Mouse (Mus musculus): ENCODE measurements around the gene Zfp827.

Zfp827 gene

DNA sequence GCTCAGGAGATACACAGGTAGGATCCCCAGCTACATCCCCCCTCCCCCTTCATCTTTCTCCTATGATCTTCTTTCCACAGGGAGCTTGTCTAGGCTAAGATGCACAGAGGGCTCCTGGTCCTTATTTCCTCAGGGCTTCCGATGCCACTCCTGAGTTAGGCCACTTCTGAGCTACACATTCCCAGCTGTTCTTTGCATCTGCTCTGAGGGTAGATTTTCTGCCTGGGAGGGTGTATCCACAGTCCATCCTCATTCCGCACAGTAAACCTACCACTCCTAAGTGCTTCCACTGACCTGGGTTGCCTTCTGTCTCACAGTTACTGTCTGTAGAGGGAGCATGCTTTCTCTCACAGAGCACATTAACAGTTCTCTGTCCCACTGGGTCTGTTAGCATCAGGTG lies 37.7 kb downstream of the Zfp827 start:
- no peak for DNase-seq (ENCODE audit: low spot score in 2 of 2)

DNA sequence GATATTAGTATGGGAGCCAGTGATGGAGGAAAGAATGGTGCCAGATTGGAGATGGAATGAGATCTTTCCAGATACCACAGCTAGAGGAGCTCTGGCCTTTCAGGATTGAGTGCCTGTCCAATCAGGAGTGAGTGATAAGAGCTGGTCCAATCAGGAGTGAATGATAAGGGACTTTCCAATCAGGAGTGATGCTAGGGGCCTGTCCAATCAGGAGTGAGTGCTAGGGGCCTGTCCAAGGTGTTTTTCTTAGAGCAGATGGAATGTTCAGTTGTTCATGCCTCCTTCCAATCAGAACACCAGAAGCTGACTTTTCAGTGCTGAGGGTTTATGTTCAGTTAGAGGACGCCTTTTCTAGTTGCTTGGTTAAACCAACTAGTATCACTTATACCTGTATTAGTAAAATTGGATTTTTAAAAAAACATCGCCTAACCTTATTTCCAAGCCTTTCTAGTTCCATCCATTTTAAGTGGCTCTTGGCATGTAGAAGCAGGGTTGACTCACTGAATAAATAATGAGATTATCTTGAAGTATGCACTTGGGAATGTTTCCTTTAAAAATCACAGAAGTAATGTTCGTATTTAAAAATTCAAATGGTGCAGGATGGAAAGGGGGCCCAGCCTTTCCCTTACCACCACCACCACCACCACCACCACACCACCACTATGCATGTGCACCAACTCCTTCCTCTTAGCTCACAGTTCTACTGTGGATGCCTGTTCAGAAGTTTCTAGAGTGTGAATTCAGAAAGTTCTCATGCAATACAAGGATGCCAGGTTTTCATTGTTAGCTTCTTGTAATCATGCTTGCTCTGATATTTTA lies 39.8 kb downstream of the Zfp827 start:
- DNase-seq (ENCODE audit: low spot score in 2 of 2), result no peak

DNA sequence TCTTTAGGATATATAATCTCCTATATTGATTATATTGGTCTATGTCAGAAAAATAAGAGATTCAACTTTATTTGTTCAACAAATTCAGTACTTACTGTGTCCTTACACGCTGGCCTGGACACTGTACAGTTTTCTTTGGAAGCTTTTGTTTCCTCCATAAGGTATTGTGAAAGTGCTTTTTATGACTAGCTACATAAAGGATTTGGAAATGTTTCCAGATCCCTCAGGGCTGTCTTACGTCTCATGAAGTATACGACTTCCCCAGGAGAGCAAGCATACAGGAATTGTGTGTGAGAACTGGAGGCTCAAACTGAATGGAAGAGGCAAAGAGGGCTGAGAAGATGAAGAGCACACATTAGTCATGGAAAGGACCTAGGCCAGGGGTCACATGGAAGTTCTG lies 45.1 kb downstream of the Zfp827 start:
- DNase-seq (ENCODE audit: low spot score in 2 of 2), result no peak

DNA sequence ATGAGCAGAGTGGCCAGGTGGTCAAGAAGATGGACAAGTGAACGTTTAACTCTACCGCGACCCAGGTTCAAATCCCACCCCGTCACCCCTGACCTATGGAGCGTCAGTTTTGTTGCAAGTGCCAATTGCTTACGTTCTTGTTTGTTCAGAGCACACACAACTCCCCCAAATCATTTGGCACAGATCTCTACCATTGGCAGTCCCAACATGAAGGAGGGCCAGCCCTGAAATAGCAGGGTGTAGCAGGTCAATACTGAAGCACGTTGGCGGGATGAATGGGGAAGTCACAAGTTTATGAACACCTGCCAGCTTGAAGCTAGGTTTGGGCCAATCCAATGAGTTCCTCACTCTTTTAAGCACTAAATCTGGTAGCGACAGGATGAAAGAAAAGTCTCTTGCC lies 46.7 kb downstream of the Zfp827 start:
- no peak for DNase-seq (ENCODE audit: low spot score in 2 of 2)

DNA sequence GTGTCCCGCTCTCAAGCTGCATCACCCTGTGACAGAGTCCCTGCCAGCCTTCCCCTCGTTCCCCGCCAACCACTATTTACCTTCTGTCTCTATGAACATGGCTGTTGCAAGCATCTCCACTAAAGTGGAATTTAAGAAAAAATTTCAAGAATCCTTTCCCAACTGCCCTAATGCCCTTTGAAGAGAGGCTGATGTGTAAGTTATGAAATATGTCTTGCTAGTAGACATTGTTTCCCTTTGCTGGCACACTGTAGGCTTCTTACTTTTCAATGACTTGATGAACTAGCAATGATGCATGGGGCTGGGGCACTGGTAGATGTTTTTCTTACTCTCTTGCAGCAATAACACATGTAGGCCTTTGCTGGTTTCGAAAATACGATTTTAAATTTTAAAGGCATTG lies 49.0 kb downstream of the Zfp827 start:
- DNase-seq (ENCODE audit: low spot score in 2 of 2), result no peak

DNA sequence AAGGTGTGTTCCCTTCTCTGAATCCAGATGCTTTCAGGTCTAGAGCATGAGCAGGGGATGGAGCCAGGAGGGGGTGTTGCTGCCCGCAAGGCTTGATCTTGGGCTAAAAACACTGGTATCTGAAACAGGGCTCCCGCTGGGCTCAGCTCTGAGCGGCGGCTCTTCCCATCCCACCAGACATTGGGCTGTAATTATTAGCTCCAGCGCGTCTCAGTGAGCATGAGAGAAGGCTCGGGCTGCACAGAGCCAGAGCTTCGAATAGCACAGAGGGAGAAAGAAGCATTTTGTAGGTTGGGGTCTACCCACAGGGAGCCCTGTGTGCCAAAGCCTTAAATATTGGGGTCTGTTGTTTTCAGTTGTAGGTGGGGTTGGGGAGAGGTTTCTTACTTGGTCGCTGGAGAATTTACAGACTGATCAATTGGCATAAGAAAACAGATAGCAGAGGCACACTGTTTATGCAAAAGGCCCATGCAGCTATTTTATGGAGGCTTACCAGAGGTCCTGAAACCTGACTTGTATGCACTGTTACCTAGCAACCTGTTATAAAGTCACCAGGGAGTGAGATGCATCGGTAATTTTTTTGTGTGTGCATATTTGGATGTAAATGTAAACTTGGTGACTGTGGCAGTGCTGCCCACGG lies 50.4 kb downstream of the Zfp827 start:
- DNase-seq (ENCODE audit: low spot score in 2 of 2), result no peak

DNA sequence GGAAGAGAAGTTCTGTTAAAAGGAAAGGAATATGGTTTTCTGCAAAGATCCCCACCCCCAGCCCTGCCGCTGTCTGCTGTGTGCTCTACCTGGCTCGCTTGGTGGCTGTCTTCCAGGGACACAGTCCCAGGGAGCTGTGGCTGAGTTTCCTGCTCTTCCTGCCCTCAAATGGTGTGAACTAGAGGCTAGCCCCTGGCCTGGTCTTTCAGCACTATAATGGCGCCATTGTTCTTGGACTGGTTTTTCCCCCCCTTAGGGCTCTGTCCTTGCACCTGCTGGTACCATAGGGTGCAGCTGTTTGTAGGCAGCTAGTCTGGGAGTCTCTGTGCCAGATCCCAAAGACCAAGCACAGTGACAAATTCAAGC lies 50.9 kb downstream of the Zfp827 start:
- DNase-seq (ENCODE audit: low spot score in 2 of 2), result peak in 1 of 2 experiments; percentile 26

DNA sequence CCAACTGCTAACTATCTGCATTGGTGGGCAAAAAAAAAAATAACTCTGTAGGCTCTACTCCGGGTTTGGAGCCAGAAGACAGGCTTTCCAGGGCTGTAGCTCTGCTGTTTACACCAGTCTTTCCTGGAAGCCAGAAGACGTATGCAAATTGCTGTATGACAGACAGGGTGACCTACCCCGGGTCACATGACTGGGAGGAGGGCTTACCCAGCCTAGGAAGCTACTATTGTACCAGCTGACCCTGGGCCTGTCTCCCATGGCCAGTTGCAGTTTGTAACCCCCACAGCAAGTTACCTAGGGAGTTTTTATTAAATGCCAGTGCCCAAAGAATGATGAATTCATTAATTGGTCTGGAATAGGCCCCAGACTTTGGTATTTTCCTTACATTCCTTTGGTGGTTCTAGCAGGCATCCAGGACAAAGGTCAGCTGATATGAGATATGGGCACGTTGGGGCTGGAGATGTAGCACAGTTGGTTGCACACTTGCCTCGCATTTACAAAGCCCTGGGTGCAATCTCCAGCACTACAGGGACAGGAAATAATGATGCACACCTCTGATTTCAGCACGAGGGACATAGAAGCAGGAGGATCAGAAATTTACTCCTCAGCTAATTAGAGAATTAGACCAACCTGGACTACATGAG lies 52.0 kb downstream of the Zfp827 start:
- DNase-seq (ENCODE audit: low spot score in 2 of 2), result no peak

DNA sequence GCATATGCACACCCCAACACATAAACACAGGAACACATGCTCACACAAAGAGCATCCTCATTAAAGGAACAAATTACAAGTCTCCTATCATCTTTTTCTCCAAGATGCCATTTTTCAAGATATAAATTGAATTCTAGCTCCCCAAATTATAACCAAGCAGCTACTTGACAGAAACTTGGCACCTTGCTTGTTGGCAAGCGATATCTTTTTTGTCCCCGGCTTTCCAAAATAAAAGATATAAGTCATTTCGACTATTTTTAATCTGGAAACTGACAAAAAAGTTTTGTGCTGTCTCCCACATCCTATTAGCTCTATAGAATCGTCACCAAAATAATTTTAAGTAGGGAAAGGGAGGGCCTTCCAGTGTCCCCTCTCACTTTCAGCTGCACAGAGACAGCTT lies 53.1 kb downstream of the Zfp827 start:
- no peak for DNase-seq (ENCODE audit: low spot score in 2 of 2)

DNA sequence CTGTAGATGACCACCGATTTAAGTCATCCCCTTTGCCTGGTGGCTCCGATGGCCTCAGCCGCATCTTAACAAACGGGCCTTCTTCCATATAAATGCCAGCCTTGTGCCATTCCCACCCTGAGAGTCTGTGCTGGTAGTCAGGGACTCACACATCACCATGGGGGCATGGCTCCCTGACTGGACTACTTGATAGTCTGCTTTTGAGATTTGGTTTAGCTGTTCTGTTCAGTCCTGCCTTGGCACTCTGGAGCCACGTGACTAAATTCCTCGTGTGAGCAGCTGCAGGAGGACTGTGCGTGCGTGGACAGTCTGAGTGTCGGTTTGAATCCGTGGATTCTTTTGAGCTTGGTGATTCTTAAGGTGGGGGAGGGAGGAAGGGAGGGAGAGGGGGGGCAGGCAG lies 53.7 kb downstream of the Zfp827 start:
- DNase-seq (ENCODE audit: low spot score in 2 of 2), result no peak

DNA sequence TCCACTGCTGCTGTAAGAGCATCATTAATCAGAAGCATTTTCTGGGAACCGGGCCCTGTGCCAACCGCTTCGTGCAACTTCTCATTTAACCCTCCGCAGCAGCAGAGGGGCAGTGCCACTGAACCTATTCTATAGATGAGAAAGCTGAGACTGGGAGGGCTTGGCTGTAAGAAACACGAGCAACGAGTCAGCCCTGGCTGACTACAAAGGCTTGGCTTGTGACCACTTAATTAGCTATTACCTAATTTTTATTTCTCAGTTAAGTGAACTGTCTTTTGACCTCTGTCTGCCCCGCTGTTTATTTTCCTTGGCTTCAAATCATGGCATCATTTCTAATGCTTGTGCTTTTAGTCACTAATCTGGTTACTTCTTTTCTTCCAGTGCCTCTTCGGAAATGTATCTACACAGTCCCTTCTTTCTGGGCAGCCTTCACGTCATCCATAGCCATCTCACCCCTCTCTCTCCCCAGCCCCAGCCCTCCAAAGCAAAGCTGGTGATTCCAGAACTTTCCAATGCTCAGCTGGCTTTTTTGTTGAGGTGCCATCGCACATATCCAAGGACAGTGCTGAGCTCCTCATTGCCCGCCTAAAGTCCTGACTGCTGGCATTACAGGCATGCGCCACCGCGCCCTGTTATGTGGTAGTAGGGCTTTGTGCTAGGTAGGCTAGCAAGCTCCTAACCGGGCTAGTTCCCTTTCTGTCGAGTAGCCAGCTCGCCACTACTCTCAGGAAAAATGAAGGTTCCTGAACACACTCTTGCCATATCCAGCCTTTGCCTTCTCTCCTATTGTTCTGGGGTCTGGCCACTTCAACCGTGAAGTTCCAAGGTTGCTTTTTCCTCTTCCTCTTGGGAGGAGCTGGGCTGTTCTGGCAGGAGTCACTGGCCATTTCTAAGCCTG lies 55.5 kb downstream of the Zfp827 start:
- no peak for DNase-seq (ENCODE audit: low spot score in 2 of 2)

DNA sequence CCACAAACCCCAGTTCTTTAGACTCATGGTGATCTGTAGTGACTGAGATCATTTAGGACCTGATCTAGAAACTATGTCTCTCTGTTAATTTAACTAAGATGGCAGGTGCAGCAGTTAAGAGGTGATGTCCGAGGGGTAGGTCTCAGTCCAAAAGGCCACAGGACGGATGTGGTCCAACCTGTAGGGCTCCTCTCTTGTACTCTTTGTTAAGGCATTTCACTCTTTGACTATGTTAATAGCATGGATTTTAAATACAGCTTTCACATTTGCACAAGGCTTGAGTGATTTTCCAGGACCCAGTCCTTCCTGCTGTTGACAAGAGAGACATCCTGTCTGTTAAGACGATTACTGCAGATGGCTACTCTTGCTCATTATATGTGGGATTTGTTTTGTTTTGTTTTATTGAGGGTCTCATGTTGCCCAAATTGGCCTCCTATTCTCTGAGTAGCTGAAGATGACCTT lies 56.2 kb downstream of the Zfp827 start:
- DNase-seq (ENCODE audit: low spot score in 2 of 2), result no peak

DNA sequence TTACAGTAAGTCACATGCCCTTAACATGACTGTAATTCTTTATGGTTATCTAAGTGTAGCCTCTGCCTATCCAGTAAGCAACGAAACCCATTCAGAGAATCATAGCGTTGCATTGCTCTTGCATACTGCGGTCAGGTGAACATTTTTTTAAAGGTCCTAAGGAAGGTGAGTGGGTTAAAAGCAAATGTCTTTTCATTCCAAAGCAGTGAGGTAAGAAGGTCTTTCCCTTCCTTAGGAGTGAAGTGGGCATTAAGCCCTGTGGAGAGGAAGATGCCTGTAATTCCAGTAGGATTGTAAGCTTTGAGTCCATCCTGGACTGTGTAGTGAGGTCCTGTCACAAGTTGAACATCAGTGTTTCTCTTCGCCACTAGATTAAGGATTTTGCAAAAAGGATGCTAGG lies 66.2 kb downstream of the Zfp827 start:
- DNase-seq (ENCODE audit: low spot score in 2 of 2), result no peak

DNA sequence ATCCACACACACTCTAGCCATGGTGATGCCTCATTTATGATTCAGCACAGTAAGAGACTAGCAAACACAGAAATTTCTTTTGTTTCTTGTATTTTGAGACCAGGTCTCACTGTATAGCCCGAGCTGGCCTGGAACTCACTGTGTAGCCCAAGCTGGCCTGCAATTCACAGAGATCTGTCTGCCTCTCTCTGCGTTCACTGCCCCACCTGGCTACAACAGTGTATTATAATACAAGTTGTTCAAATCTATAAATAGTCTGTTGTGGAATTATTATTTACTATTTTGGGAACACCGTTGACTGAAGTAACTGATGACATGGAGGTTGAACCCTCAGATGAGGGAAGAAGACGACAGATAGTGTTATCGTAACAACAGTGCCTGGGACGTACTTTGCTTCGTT lies 66.9 kb downstream of the Zfp827 start:
- no peak for DNase-seq (ENCODE audit: low spot score in 2 of 2)

DNA sequence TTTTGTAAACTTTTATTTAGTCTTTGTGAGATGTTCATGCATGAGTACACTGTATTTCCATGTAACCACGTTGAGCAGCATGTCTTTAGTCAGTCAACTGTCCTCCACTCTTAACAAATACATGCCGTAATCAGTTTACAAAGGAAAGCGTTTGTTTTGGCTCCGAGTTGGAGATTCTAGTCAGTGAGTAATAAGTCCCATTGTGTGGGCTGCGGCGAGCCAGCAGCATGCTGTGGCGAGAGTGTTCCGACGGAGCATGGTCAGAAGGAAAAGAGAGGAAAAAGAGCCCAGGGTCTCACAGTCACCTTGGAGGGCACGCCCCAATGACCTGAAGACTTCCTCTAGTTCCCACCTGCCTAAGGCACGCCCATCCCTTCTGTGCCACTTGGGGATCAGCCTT lies 68.7 kb downstream of the Zfp827 start:
- DNase-seq (ENCODE audit: low spot score in 2 of 2), result no peak

DNA sequence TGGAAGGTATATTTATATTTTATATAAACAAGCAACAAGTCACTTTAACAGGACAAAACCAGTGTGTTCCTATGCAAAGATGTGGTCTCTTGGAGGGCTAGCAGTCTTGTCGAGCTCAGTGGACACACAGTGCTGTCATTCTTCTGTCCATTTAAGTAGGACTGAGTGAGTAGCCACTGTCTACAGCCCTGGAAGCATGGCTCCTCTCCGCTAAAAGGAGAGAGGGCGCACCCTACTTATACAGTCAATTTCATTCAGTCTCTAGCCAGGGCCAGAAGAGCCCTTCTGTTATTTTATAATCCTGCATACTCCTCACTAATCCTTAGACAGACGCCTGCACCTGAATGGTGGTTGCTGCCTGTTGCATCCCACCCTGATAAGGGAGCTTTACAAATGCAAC lies 74.5 kb downstream of the Zfp827 start:
- DNase-seq (ENCODE audit: low spot score in 2 of 2), result no peak

DNA sequence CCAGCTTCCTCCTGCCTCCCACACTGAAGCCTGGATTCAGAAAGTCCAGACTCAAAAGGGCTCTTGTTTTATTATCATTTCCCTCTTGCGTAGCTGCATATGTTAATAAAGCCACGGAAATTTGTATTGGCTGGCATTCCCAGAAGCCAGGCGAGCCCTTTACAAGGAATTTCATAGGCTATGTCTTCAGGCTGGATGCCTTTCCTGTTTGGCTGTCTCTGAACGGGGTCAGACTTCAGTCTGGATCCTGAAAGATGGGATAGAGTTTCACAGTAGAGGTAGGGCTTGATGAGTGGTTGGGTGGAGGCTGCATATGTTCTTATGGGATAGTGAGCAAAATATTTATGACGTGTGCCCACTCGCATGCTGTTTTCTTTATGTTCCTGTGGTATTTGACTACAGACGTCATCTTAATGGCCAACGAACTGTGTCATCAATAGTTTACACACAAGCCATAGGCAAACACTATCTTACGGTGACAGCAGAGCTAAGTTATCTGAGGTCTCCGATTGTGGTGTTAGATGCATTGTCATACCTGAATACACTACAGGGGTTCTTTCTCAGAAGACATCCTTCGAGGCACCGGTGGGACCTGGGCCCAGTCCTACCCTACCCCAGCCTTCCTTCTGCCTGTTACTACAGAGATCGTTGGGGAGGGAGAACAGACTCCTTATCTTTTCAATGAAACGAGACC lies 75.1 kb downstream of the Zfp827 start:
- DNase-seq (ENCODE audit: low spot score in 2 of 2), result no peak

DNA sequence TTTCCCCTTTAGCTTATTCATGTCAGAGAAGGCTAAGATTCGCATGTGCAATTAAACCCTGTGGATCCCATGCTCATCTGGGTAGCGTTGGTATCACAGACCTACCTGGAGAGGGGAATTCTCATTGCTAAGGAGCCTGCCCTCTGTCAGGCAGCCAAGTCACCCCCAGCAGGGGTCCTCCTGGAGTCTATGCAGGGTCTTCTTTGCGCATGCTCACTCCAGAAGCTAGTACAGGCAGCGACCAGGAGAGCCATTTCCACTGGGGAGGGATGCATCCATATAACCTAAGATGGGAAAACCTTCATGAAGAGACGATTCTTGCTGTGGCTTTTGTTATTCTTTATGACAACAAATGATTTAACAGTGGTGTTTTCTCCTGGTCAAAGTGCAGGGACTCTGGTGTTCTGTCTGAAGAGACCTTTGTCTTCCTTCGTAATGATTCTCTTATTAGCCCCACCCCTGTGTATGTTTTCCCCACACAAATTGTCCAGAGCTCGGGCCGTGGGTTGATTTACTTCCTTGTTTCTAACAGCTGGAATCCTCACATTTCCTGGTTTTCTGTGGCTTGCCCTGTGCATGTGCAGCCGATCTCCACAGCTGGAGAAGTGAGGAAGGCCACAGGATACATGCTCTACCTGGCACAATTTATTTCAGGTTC lies 75.8 kb downstream of the Zfp827 start:
- no peak for DNase-seq (ENCODE audit: low spot score in 2 of 2)

DNA sequence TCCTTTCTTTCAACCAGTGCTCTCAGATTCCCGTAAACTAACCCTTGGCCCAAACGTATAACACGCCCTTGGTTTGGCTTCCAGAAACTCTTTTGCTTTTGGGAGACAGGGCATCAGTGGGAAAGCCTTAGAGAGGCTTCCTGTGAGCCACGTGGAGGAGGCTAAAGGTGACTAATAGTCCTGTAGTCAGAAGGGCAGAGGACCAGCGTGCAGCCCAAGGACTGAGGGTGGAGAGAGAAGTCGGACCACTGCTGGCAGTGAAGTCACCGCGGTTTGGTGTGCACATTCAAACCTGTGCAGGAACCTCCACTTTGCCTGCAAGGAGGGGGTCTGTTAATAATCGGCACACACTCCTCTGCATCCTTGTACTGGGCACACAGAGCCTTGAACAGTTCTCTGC lies 76.4 kb downstream of the Zfp827 start:
- DNase-seq (ENCODE audit: low spot score in 2 of 2), result no peak

DNA sequence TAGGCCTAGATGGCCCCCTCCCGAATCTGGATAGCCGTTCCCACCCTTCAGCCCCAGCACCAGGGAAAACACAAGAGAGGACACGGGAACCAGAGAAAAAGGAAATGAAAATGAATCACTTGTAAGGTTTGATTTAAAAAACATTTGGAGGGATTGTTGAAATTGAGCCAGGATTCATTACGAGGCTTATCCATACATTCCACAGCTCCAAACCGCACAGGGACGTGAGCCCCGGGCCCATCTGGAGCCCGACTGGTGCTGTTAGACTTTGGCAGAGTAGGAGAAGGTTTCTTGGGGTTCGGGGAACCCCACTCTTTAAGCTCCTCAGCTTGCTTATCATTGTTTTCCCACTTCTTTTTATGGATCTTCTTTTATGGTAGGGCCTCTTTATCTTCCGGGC lies 76.9 kb downstream of the Zfp827 start:
- DNase-seq (ENCODE audit: low spot score in 2 of 2), result no peak

DNA sequence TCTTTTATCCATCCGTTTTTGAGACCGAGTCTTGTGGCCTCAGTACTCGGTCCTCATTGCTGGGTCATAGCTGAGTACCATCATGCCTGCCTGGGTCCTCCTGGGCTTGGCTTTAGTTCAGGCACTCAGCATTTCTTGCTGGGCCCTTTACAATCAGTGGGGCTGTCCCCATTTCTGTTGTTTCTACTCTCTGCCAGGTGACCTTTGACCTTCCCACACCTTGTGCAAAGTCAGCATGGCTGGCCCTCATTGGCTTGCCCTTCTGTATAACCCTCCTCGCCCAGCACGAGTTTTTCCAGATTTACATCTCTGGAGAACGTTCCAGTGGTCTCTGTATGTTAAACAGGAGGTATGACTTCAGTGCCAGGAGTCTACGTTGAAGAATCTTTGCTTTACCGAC lies 83.2 kb downstream of the Zfp827 start:
- no peak for DNase-seq (ENCODE audit: low spot score in 2 of 2)

Data from right cerebral cortex, adult 2 months (tissue).